In the genomic region with DNA sequence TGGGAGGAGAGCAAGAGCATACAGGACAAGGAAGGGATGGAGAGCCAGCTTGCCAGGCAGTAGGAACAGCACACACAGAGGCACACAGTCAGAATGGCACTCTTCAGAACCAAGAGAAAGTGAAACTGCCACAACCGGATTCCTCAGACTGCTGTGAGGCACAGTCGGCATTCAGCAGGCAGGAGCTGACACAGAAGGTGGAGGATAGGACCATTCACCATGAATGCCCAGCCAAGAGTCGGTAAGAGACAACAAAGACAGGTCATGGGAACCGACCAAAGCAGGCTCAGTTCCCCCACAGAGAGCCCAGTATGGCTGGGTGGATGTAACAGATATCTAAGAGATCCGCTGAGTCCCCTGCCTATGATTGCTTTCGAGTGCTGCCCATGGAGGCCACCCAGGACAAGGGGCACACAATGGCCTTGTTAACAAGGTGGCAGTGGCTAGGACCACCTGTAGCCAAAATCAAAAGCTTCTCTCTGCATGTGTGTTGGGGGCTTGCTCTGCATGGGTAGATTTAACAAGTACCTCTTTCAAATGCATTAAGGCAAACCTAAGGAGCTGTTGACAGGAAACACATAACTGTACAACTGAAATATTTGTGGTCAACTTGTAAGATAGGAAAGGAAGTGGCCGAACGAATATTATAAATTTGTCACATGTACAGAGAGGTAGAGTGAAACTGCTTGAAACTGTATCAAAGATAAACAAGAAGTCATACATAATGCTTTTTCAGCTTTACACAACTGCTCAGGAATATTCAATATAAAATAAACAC, we compare ENCODE assay signal across 10 mouse cellular contexts. TPM values are rescaled to one million over a fixed set of nuclear protein-coding genes. Genes with fewer than 3 reads are reported as not detected.
DNase-seq lines count a peak whose midpoint lies in the region; ATAC-seq and TF ChIP-seq lines count a peak whose summit lies in the region.
"Had no signal": no experiment of that assay in that cellular context is flagged by ENCODE, and none has a peak within 500 bp of the region (broad histone marks: within the 10 kb centered on the region; RNA-seq: fewer than 3 reads in every experiment).

No protein-coding gene starts in this region.

- no peak for TF ChIP-seq CTCF in spleen, adult 2 months (IDR thresholded peaks at IDR 0.05; ENCODE audit: extremely low read depth, insufficient read depth, insufficient read length, insufficient replicate concordance)
- no peak for TF ChIP-seq CTCF in kidney, adult 2 months (conservative IDR thresholded peaks at IDR 0.05; ENCODE audit: insufficient read depth, insufficient read length, low read depth, low read length)

- no peaks in the 10 kb centered on the region for H3K36me3 ChIP-seq in spleen, adult 2 months (ENCODE audit: control insufficient read depth, insufficient read depth, low read length)
- no peaks in the 10 kb centered on the region for H3K36me3 ChIP-seq in kidney, adult 2 months (ENCODE audit: control insufficient read depth, insufficient read depth, low read length)
- H3K36me3 ChIP-seq: forebrain, embryonic 12.5 days had no signal

- peak in 1 of 2 experiments; percentile 44 for DNase-seq in spleen, adult 2 months (ENCODE audit: low read depth in 1 of 2, low spot score in 2 of 2)
- DNase-seq in spleen, postnatal 14 days (ENCODE audit: low spot score in 2 of 2): no peak
- peak; percentile 61 for DNase-seq in T-cell, adult 2 months (ENCODE audit: low spot score)
- no peak for DNase-seq in kidney, adult 2 months
- no peak for DNase-seq in right cerebral cortex, adult 2 months (ENCODE audit: low spot score in 2 of 2)
- DNase-seq in neural tube, embryonic 10.5 days (ENCODE audit: extremely low spot score, low spot score): no peak

- peaks cover 12% of the 10 kb centered on the region; the same call in 1 of the 2 replicates for H3K4me1 ChIP-seq in spleen, adult 2 months (ENCODE audit: control insufficient read depth, insufficient read depth, insufficient read length)
- H3K4me1 ChIP-seq in kidney, adult 2 months (ENCODE audit: control insufficient read depth, insufficient read depth, low read length): peaks cover 2% of the 10 kb centered on the region; the same call in 1 of the 2 replicates

- 8% methylated on average over 8 of the region's 8 CpGs for WGBS in spleen, adult 2 months
- WGBS in kidney, adult 2 months: 53% methylated on average over 8 of the region's 8 CpGs

- ATAC-seq in megakaryocyte-erythroid progenitor cell, adult 5-6 weeks (replicated peaks; ENCODE audit: low FRiP score, low TSS enrichment, poor library complexity, severe bottlenecking): peak; percentile 54
- ATAC-seq: hindbrain, postnatal 0 days had no signal

- no peaks in the 10 kb centered on the region for H3K27me3 ChIP-seq in spleen, adult 2 months (ENCODE audit: control insufficient read depth, insufficient read depth, low read length)
- H3K27me3 ChIP-seq in kidney, adult 2 months (replicated peaks; ENCODE audit: control insufficient read depth, insufficient read depth, low read length): no peaks in the 10 kb centered on the region

- H3K27ac ChIP-seq in spleen, adult 2 months (ENCODE audit: insufficient read depth, low read length): peak overlapping the region; percentile 84
- H3K27ac ChIP-seq in kidney, adult 2 months (ENCODE audit: insufficient read depth, low read depth, low read length): no peak overlapping the region
- H3K27ac ChIP-seq: forebrain, embryonic 12.5 days; hindbrain, postnatal 0 days had no signal

- no peak; the same call in 1 of the 2 replicates for TF ChIP-seq POLR2A in spleen, adult 2 months (IDR thresholded peaks at IDR 0.05; ENCODE audit: low read depth, low read length)
- no peak for TF ChIP-seq POLR2A in kidney, adult 2 months (IDR thresholded peaks at IDR 0.05; ENCODE audit: low read depth, low read length)

- peak overlapping the region; percentile 67 for H3K4me3 ChIP-seq in spleen, adult 2 months (ENCODE audit: extremely low read depth, insufficient read depth, insufficient read length)
- no peak overlapping the region for H3K4me3 ChIP-seq in kidney, adult 2 months (ENCODE audit: insufficient read depth, low read depth, low read length)
- H3K4me3 ChIP-seq: forebrain, embryonic 12.5 days had no signal

RNA-seq across cellular contexts. Expression of gene Hrh2, which starts 17.7 kb away (rescaled TPM):
- polyA plus RNA-seq in spleen, adult 2 months (2012; rRNA removed): 4.0 and 5.8 TPM in 2 replicates
- 3.6 and 4.6 TPM in 2 replicates for total RNA-seq in megakaryocyte-erythroid progenitor cell, adult 5-6 weeks (2014; fragmentation: Nextera tagmentation)
- 1.6 and 2.2 TPM in 2 replicates for total RNA-seq in megakaryocyte-erythroid progenitor cell, adult 5-6 weeks (2017)
- polyA plus RNA-seq in kidney, adult 2 months (2012; rRNA removed): 0.50 and 0.53 TPM in 2 replicates
- polyA plus RNA-seq: forebrain, embryonic 12.5 days; limb, embryonic 11.5 days had no signal
